9 mouse cellular contexts compared by ENCODE assay signal in the genomic region with DNA sequence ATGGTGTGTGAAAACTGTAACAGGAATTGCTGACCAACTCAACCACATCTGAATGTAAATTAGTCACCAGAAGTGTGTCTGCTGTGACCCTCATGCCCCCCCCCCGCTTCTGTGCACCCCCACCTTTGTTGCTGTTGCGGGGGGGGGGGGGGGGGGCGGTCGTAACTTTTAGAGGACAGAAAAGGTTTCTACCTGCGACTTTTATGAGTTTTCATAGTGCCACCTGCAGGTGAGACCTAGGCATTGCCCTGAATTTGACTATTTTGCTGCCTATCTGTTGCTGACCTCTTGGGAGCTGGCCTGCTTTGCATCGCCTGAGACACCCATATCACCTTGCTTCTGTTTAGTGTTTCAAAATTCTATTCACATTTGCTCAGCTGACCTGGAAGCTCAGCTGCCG. TPM values are rescaled to one million over a fixed set of nuclear protein-coding genes. Genes with fewer than 3 reads are reported as not detected.
DNase-seq lines count a peak whose midpoint lies in the region; ATAC-seq and TF ChIP-seq lines count a peak whose summit lies in the region.
"Had no signal": no experiment of that assay in that cellular context is flagged by ENCODE, and none has a peak within 500 bp of the region (broad histone marks: within the 10 kb centered on the region; RNA-seq: fewer than 3 reads in every experiment).

No protein-coding gene starts in this region.

- no peaks in the 10 kb centered on the region for H3K27me3 ChIP-seq in midbrain, embryonic 10.5 days (ENCODE audit: low read depth, poor library complexity, severe bottlenecking)
- H3K27me3 ChIP-seq in midbrain, embryonic 15.5 days (replicated peaks), result no peaks in the 10 kb centered on the region
- H3K27me3 ChIP-seq in intestine, postnatal 0 days (replicated peaks; ENCODE audit: control insufficient read depth, insufficient read depth, low read length), result no peaks in the 10 kb centered on the region
- no peaks in the 10 kb centered on the region for H3K27me3 ChIP-seq in thymus, adult 2 months (ENCODE audit: control insufficient read depth, insufficient read depth, low read length)
- H3K27me3 ChIP-seq: midbrain, embryonic 12.5 days had no signal

- H3K9ac ChIP-seq in midbrain, embryonic 15.5 days, result no peak overlapping the region
- no peak overlapping the region for H3K9ac ChIP-seq in intestine, postnatal 0 days (ENCODE audit: low read depth, low read length)
- H3K9ac ChIP-seq: midbrain, embryonic 12.5 days had no signal

- peak; percentile 74 for TF ChIP-seq CTCF in intestine, postnatal 0 days (IDR thresholded peaks at IDR 0.05; ENCODE audit: low read depth)
- TF ChIP-seq CTCF in thymus, adult 2 months (IDR thresholded peaks at IDR 0.05; ENCODE audit: borderline replicate concordance, control insufficient read depth, extremely low read depth, insufficient read depth, low read length, poor library complexity), result peak; percentile 19; the same call in 1 of the 2 replicates

- ATAC-seq in midbrain, embryonic 15.5 days (replicated peaks), result no peak
- ATAC-seq in intestine, postnatal 0 days, result no peak

- H3K9me3 ChIP-seq in midbrain, embryonic 10.5 days (replicated peaks), result no peaks in the 10 kb centered on the region
- no peaks in the 10 kb centered on the region for H3K9me3 ChIP-seq in midbrain, embryonic 15.5 days
- H3K9me3 ChIP-seq in intestine, postnatal 0 days (ENCODE audit: control insufficient read depth), result no peaks in the 10 kb centered on the region
- H3K9me3 ChIP-seq: midbrain, embryonic 12.5 days had no signal

- TF ChIP-seq POLR2A in thymus, adult 2 months (IDR thresholded peaks at IDR 0.05; ENCODE audit: control insufficient read depth, extremely low read depth, insufficient read depth, low read length, poor library complexity), result no peak

- no peaks in the 10 kb centered on the region for H3K36me3 ChIP-seq in midbrain, embryonic 10.5 days
- H3K36me3 ChIP-seq in midbrain, embryonic 15.5 days (replicated peaks), result no peaks in the 10 kb centered on the region
- no peaks in the 10 kb centered on the region for H3K36me3 ChIP-seq in intestine, postnatal 0 days (ENCODE audit: control insufficient read depth, insufficient read depth)
- H3K36me3 ChIP-seq in thymus, adult 2 months (ENCODE audit: control insufficient read depth, insufficient read depth, low read length), result no peaks in the 10 kb centered on the region
- H3K36me3 ChIP-seq: midbrain, embryonic 12.5 days had no signal

- no peak overlapping the region for H3K27ac ChIP-seq in midbrain, embryonic 10.5 days (replicated peaks)
- H3K27ac ChIP-seq in midbrain, embryonic 15.5 days, result no peak overlapping the region
- H3K27ac ChIP-seq in intestine, postnatal 0 days (ENCODE audit: low read depth, low read length), result no peak overlapping the region
- H3K27ac ChIP-seq in thymus, adult 2 months (ENCODE audit: control insufficient read depth, insufficient read depth, low read length), result no peak overlapping the region
- H3K27ac ChIP-seq: midbrain, embryonic 12.5 days had no signal

- whole genome bisulfite sequencing in midbrain, embryonic 10.5 days, result 12% methylated on average over 6 of the region's 7 CpGs
- 6% methylated on average over 7 of the region's 7 CpGs for WGBS in midbrain, embryonic 15.5 days
- WGBS in intestine, postnatal 0 days, result 10% methylated on average over 4 of the region's 7 CpGs
- WGBS in thymus, adult 2 months, result 12% methylated on average over 7 of the region's 7 CpGs

- no peak overlapping the region for H3K4me2 ChIP-seq in midbrain, embryonic 15.5 days
- no peak overlapping the region for H3K4me2 ChIP-seq in intestine, postnatal 0 days (replicated peaks; ENCODE audit: low read depth)
- H3K4me2 ChIP-seq: midbrain, embryonic 12.5 days had no signal

- peaks cover 7% of the 10 kb centered on the region for H3K4me1 ChIP-seq in midbrain, embryonic 10.5 days
- H3K4me1 ChIP-seq in midbrain, embryonic 15.5 days, result peaks cover 8% of the 10 kb centered on the region
- 0 out of 2 replicates have a peak, but pooled peaks cover under 1% of the 10 kb centered on the region for H3K4me1 ChIP-seq in intestine, postnatal 0 days (replicated peaks; ENCODE audit: control insufficient read depth, insufficient read depth, low read length)
- H3K4me1 ChIP-seq in thymus, adult 2 months (replicated peaks; ENCODE audit: control insufficient read depth, insufficient read depth, low read length), result peaks cover 21% of the 10 kb centered on the region

- DNase-seq in adrenal gland, adult (ENCODE audit: inconsistent age in 2 of 2, low spot score in 1 of 2), result peak; percentile 57 to 83
- DNase-seq in adrenal gland, postnatal 4 days (ENCODE audit: low spot score in 2 of 2), result no peak
- peak; percentile 41 for DNase-seq in midbrain, embryonic 10.5 days (ENCODE audit: low spot score)
- peak; percentile 71 to 76 for DNase-seq in cerebellum, adult 18-20 months
- DNase-seq in lung, postnatal 25 days (ENCODE audit: low spot score), result peak; percentile 70
- DNase-seq in thymus, adult 2 months, result peak; percentile 67

- H3K4me3 ChIP-seq in midbrain, embryonic 10.5 days, result no peak overlapping the region
- H3K4me3 ChIP-seq in midbrain, embryonic 15.5 days, result no peak overlapping the region
- H3K4me3 ChIP-seq in intestine, postnatal 0 days (ENCODE audit: low read depth, low read length), result no peak overlapping the region
- no peak overlapping the region for H3K4me3 ChIP-seq in thymus, adult 2 months (ENCODE audit: control insufficient read depth, insufficient read depth, low read length)
- H3K4me3 ChIP-seq: midbrain, embryonic 12.5 days had no signal

RNA-seq across cellular contexts. Expression of gene Grb2, which starts 6.1 kb away (rescaled TPM):
- total RNA-seq in adrenal gland, postnatal 4 days (2021), result 100 to 1,000 TPM; 116 to 135 TPM
- polyA plus RNA-seq in midbrain, embryonic 10.5 days (2016; fragmentation: Nextera tagmentation; extraction: Ambion mirVana), result 81.7 and 88.3 TPM in 2 replicates
- 173 and 176 TPM in 2 replicates for polyA plus RNA-seq in midbrain, embryonic 15.5 days (2015; fragmentation: Nextera tagmentation; extraction: Ambion mirVana)
- polyA plus RNA-seq in intestine, postnatal 0 days (2015; fragmentation: Nextera tagmentation; extraction: Ambion mirVana), result 60.5 and 61.3 TPM in 2 replicates
- polyA plus RNA-seq in thymus, adult 2 months (2012; rRNA removed), result 81.7 and 82.8 TPM in 2 replicates

RNA-seq across cellular contexts. Expression of gene Tmem94, which starts 50.7 kb away (rescaled TPM):
- total RNA-seq in adrenal gland, postnatal 4 days (2021), result 10 to 100 TPM; 67.4 to 71.0 TPM
- 39.6 and 45.2 TPM in 2 replicates for polyA plus RNA-seq in midbrain, embryonic 10.5 days (2016; fragmentation: Nextera tagmentation; extraction: Ambion mirVana)
- 28.4 and 31.0 TPM in 2 replicates for polyA plus RNA-seq in midbrain, embryonic 15.5 days (2015; fragmentation: Nextera tagmentation; extraction: Ambion mirVana)
- polyA plus RNA-seq in intestine, postnatal 0 days (2015; fragmentation: Nextera tagmentation; extraction: Ambion mirVana), result 8.2 and 8.6 TPM in 2 replicates
- 84.7 and 91.9 TPM in 2 replicates for polyA plus RNA-seq in thymus, adult 2 months (2012; rRNA removed)

Comparison
In these comparisons a context has a peak if more than half of its experiments do, and no peak if none do; other contexts are left out.
1. DNase-seq: peak in adrenal gland, adult (2 of 2), midbrain, embryonic 10.5 days (single experiment), cerebellum, adult 18-20 months (2 of 2), lung, postnatal 25 days (single experiment) and thymus, adult 2 months (single experiment); none in adrenal gland, postnatal 4 days (0 of 2).